Mouse (Mus musculus) cerebellum, adult 2 months (tissue): ENCODE measurements around the gene Bak1. TPM values are rescaled to one million over a fixed set of nuclear protein-coding genes. Genes with fewer than 3 reads are reported as not detected.

Source experiments
- DNase-seq, 2 experiments: peaks; one replicate each; pipeline ENCODE4 v3.0.0; 2021
- H3K27ac ChIP-seq: fragments of 200-500 bp; 2 replicates; pipeline ENCODE4 v1.5.1; 2012; ENCODE audit warnings: low read length, control low read depth, inconsistent platforms; ENCODE audit not compliant: insufficient read depth
- H3K27me3 ChIP-seq: fragments of 200-500 bp; 2 replicates; pipeline ENCODE4 v1.6.1; 2012; ENCODE audit warnings: inconsistent platforms, mild to moderate bottlenecking, low read length, moderate library complexity; ENCODE audit not compliant: control insufficient read depth, insufficient read depth
- H3K4me1 ChIP-seq: fragments of 200-500 bp; 2 replicates; pipeline ENCODE4 v1.6.1; 2011; ENCODE audit warnings: low read length; ENCODE audit not compliant: control insufficient read depth, insufficient read depth
- H3K4me3 ChIP-seq: fragments of 200-500 bp; replicated peaks from 2 replicates; pipeline ENCODE3; 2011; ENCODE audit warnings: mild to moderate bottlenecking, low read depth, low read length, control low read depth; ENCODE audit not compliant: insufficient read depth
- CTCF ChIP-seq: fragments of 200-500 bp; IDR thresholded peaks from 2 replicates; pipeline ENCODE4 v1.5.1; 2011; ENCODE audit warnings: low read depth, mild to moderate bottlenecking, control low read depth, low read length, moderate library complexity, borderline replicate concordance; ENCODE audit not compliant: insufficient read depth
- POLR2A ChIP-seq: fragments of 200-500 bp; IDR thresholded peaks from 2 replicates; pipeline ENCODE4 v1.6.1; 2011; ENCODE audit warnings: low read length, control low read depth, borderline replicate concordance; ENCODE audit not compliant: insufficient read depth
- WGBS: fragments of 180-500 bp; shearing (Covaris S2); methylation state at CpG from one replicate; pipeline ENCODE4 v1.1.7; 2018; 5-methylcytosine and 5-hydroxymethylcytosine counted together
- polyA plus RNA-seq: library from polyadenylated mRNA; depleted of rRNA; stranded (reverse); fragments of >200 nt; gene quantifications from 2 replicates; pipeline ENCODE4 v1.2.3, GENCODE M21; 2012

Gene Bak1
- polyA plus RNA-seq, 1 experiment: 19.0 TPM

- H3K27ac ChIP-seq: peak overlapping the region; percentile 58; the same call in 1 of the 2 replicates
- peak; percentile 86 to 91 for DNase-seq
- H3K4me3 ChIP-seq: peak overlapping the region; percentile 92
- H3K4me1 ChIP-seq: peaks cover 17% of the 10 kb centered on the region
- no peaks in the 10 kb centered on the region for H3K27me3 ChIP-seq
- TF ChIP-seq CTCF (no peak), POLR2A (peak; percentile 52; the same call in 1 of the 2 replicates)
- WGBS: 5% methylated on average over 34 of the region's 34 CpGs
Measured at GRCm38 (mm10) chr17:27017564-27018499, 11.0 kb downstream of the Bak1 start.

GRCm38 (mm10) chr17:27012909-27013308 is 15.9 kb downstream of the Bak1 start:
- Histone ChIP-seq H3K4me1 (no peaks in the 10 kb centered on the region), H3K4me3 (no peak overlapping the region), H3K27ac (no peak overlapping the region), H3K27me3 (no peaks in the 10 kb centered on the region)
- DNase-seq: no peak
- 44% methylated on average over 6 of the region's 6 CpGs for WGBS
- TF ChIP-seq POLR2A: no peak
- no peak for TF ChIP-seq CTCF

DNA sequence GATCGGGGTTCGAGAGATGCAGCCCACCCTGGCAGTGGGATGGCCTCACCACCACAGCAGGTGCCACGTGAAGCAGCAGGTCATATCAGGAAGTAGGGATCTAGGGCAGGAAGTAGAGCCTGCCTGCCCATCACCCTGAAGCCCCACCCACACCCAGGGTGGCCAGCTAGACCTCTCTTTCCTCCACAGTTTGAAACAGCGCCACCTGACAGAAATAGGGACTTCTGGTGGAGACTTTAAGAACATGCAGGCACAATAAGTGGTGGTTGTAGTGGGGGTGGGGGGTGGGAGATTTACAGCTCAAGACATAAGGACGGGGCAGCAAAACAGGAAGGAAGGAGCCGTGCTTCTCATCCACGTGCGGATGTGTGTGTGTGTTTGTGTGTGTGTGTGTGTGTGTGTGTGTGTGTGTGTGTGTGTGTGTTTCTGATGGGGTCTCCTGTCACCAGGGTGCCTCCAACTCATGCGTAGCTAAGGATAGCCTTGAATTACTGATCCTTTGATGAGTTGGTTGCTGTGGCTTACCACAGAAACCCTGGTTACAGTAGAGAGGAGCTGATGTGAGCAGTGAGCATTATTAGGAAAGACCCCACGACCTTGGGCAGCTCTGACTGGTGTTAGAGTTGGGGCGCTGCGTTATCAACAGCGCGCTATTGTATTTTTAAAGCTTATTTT is 16.7 kb downstream of the Bak1 start:
- WGBS: 67% methylated on average over 14 of the region's 14 CpGs

GRCm38 (mm10) chr17:27011167-27011566 is 17.6 kb downstream of the Bak1 start:
- H3K27me3 ChIP-seq: no peaks in the 10 kb centered on the region
- no peak overlapping the region for H3K27ac ChIP-seq
- no peak for TF ChIP-seq POLR2A
- TF ChIP-seq CTCF: no peak
- 82% methylated on average over 10 of the region's 10 CpGs for WGBS
- H3K4me1 ChIP-seq: no peaks in the 10 kb centered on the region
- H3K4me3 ChIP-seq: no peak overlapping the region
- DNase-seq: no peak

More for the DNA sequence above, 16.7 kb downstream of the Bak1 start:
- TF ChIP-seq POLR2A (no peak), CTCF (no peak)
- Histone ChIP-seq H3K4me3 (no peak overlapping the region), H3K27me3 (no peaks in the 10 kb centered on the region), H3K4me1 (no peaks in the 10 kb centered on the region), H3K27ac (no peak overlapping the region)
- no peak for DNase-seq

- WGBS: 85% methylated on average over 2 of the region's 2 CpGs
- Histone ChIP-seq H3K27ac (no peak overlapping the region), H3K27me3 (no peaks in the 10 kb centered on the region), H3K4me3 (no peak overlapping the region), H3K4me1 (no peaks in the 10 kb centered on the region)
- TF ChIP-seq CTCF (no peak), POLR2A (no peak)
- DNase-seq: no peak
Measured at GRCm38 (mm10) chr17:27008277-27008676, 20.5 kb downstream of the Bak1 start.

- H3K4me3 ChIP-seq: no peak overlapping the region
- WGBS: 63% methylated on average over 11 of the region's 11 CpGs
- no peaks in the 10 kb centered on the region for H3K27me3 ChIP-seq
- DNase-seq: no peak
- TF ChIP-seq POLR2A (no peak), CTCF (no peak)
- H3K27ac ChIP-seq: no peak overlapping the region
- no peaks in the 10 kb centered on the region for H3K4me1 ChIP-seq
Measured at GRCm38 (mm10) chr17:27005644-27006043, 23.2 kb downstream of the Bak1 start.

DNA sequence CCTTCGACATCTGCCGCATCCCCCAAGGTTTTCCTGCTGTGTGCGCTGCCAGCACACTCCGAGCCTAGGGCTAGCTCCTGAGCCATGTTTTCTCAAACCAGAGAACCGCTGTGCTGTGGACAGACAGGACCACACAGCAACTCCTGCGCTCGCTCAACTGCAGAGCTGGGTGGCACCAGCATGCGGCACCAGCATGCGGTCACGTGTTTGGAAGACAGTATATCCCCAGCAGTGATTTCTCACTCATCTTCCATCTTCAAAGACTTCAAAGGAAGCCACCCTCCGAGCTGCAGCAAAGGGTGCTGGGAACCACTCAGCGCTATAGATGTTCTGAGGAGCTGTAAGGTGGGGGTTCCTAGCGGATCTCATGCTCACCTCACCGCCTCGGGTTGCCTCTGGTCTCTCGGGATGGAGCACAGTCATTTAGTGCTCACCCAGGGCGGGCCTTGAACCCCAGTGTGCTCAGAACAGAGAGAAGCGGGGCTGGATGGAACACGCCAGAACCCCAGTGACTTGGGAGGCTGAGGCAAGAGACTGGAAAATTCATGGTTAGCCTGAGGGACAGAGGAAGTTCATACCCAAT is 23.8 kb downstream of the Bak1 start:
- no peak for TF ChIP-seq CTCF
- TF ChIP-seq POLR2A: no peak

DNA sequence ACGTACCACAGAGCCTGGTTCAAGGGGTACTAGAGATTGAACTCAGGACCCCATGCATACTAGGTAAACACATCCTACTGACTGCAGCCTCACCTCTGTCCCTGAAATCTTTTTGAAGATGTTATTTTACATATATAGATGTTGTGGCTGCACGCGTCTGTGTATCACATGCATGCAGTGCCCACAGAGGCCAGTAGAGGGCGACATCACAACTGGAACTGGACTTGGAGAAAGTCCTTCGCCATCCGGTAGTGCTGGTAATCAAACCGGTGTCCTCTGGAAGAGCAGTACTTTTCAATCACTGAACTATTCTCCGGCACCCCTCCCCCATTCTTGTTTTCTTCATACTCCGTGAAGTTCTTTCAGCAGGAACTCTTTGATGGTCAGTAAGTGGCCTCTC is 24.4 kb downstream of the Bak1 start:
- H3K4me1 ChIP-seq: no peaks in the 10 kb centered on the region
- no peak overlapping the region for H3K4me3 ChIP-seq
- DNase-seq: peak in 1 of 2 experiments; percentile 48
- H3K27me3 ChIP-seq: no peaks in the 10 kb centered on the region
- WGBS: 41% methylated on average over 9 of the region's 9 CpGs
- no peak overlapping the region for H3K27ac ChIP-seq
- TF ChIP-seq CTCF (peak; percentile 61), POLR2A (no peak)

More for the DNA sequence above, 23.8 kb downstream of the Bak1 start:
- Histone ChIP-seq H3K4me3 (no peak overlapping the region), H3K27me3 (no peaks in the 10 kb centered on the region), H3K4me1 (no peaks in the 10 kb centered on the region), H3K27ac (no peak overlapping the region)
- no peak for DNase-seq
- 42% methylated on average over 19 of the region's 19 CpGs for WGBS
